Mouse (Mus musculus) layer of hippocampus, postnatal 14 days (tissue): ENCODE results near the gene Yju2. TPM values are rescaled to one million over a fixed set of nuclear protein-coding genes. Genes with fewer than 3 reads are reported as not detected.

Experiments used
- DNase-seq, 2 experiments: peaks; one replicate each; pipeline ENCODE4 v3.0.0; 2021 to 2022; ENCODE audit warnings: low spot score in 2 of 2, mixed read lengths in 1 of 2
- total RNA-seq, 2 experiments: library from RNA; stranded (reverse); gene quantifications; 2 replicates each; pipeline ENCODE4 v1.2.3; 2021

The Yju2 gene
- total RNA-seq, 2 experiments from 2014 or later = 15.0 to 16.2 TPM

- DNase-seq = no peak
Observed at GRCm38 (mm10) chr17:55959946-55960740, 1.2 kb downstream of the Yju2 start.

- DNase-seq = no peak
Observed at GRCm38 (mm10) chr17:55960791-55961190, 1.9 kb downstream of the Yju2 start.

- no peak for DNase-seq
Observed at GRCm38 (mm10) chr17:55961631-55962030, 2.7 kb downstream of the Yju2 start.

- DNase-seq = no peak
Observed at GRCm38 (mm10) chr17:55963171-55963570, 4.3 kb downstream of the Yju2 start.

GRCm38 (mm10) chr17:55964496-55964895 is 5.6 kb downstream of the Yju2 start:
- no peak for DNase-seq

GRCm38 (mm10) chr17:55964996-55965395 is 6.1 kb downstream of the Yju2 start:
- DNase-seq = no peak

- DNase-seq = no peak
Observed at GRCm38 (mm10) chr17:55967186-55967585, 8.3 kb downstream of the Yju2 start.

GRCm38 (mm10) chr17:55968210-55968609 is 9.3 kb downstream of the Yju2 start:
- DNase-seq = no peak

GRCm38 (mm10) chr17:55969560-55969959 is 10.7 kb downstream of the Yju2 start:
- no peak for DNase-seq

- DNase-seq = peak in 1 of 2 experiments; percentile 53
Observed at GRCm38 (mm10) chr17:55969966-55970891, 11.3 kb downstream of the Yju2 start, which contains the start of gene Shd. Shd (plus strand) TSS chr17:55970467.

- DNase-seq = no peak
Observed at GRCm38 (mm10) chr17:55971453-55971852, 12.6 kb downstream of the Yju2 start.

- peak; percentile 73 to 75 for DNase-seq
Observed at GRCm38 (mm10) chr17:55976255-55976862, 17.5 kb downstream of the Yju2 start.

GRCm38 (mm10) chr17:55977301-55977700 is 18.4 kb downstream of the Yju2 start:
- DNase-seq = no peak

- DNase-seq = peak; percentile 82 to 90
Observed at GRCm38 (mm10) chr17:55986030-55986961, 27.4 kb downstream of the Yju2 start, which contains the start of gene Fsd1. Fsd1 (plus strand) TSS chr17:55986509.

- DNase-seq = no peak
Observed at GRCm38 (mm10) chr17:55990278-55990898, 31.5 kb downstream of the Yju2 start.

GRCm38 (mm10) chr17:55996007-55996406 is 37.1 kb downstream of the Yju2 start:
- DNase-seq = no peak

GRCm38 (mm10) chr17:55999794-56000499 is 41.0 kb downstream of the Yju2 start:
- no peak for DNase-seq

- no peak for DNase-seq
Observed at GRCm38 (mm10) chr17:56003000-56003399, 44.1 kb downstream of the Yju2 start.

- no peak for DNase-seq
Observed at GRCm38 (mm10) chr17:56005415-56006061, 46.6 kb downstream of the Yju2 start, which contains the start of the genes Stap2 and Mpnd. Stap2 (minus strand) TSS chr17:56005584. Mpnd (plus strand) TSS chr17:56005711.
